Mouse (Mus musculus): Measurements from ENCODE around the gene Elk1. TPM values are rescaled to one million over a fixed set of nuclear protein-coding genes. Genes with fewer than 3 reads are reported as not detected.

The Elk1 gene
- polyA plus RNA-seq (2015; fragmentation: Nextera tagmentation; extraction: Ambion mirVana), result 5.2 and 5.7 TPM in 2 replicates

- Histone ChIP-seq H3K9ac (replicated peaks; ENCODE audit: low read depth) (peak within 1 kb of the TSS; percentile 46; the same call in 1 of the 2 replicates), H3K9me3 (ENCODE audit: low read length) (no peaks in the 10 kb centered on the region), H3K27ac (ENCODE audit: low read length) (peak within 1 kb of the TSS; percentile 43; the same call in 1 of the 2 replicates), H3K4me1 (ENCODE audit: insufficient read depth, low read depth, low read length) (no peaks in the 10 kb centered on the region), H3K4me2 (replicated peaks; ENCODE audit: low read depth, low read length) (peak within 1 kb of the TSS; percentile 52), H3K36me3 (ENCODE audit: insufficient read depth, low read length) (no peaks in the 10 kb centered on the region), H3K4me3 (ENCODE audit: low read depth, low read length) (peak within 1 kb of the TSS; percentile 60), H3K27me3 (replicated peaks; ENCODE audit: insufficient read depth, low read length) (no peaks in the 10 kb centered on the region)
- 10% methylated on average over 29 of the region's 30 CpGs for WGBS
- TF ChIP-seq CTCF (IDR thresholded peaks at IDR 0.05), result no peak
- TF ChIP-seq EP300 (IDR thresholded peaks at IDR 0.05), result no peak
- ATAC-seq (peak; percentile 98), DNase-seq (ENCODE audit: low spot score) (peak; percentile 96)
Observed at GRCm38 (mm10) chrX:20950191-20950880, at the start of gene Elk1. TSS of gene Elk1 (minus strand) at chrX:20950608.

- Histone ChIP-seq H3K9me3 (ENCODE audit: low read length) (no peaks in the 10 kb centered on the region), H3K9ac (replicated peaks; ENCODE audit: low read depth) (no peak overlapping the region), H3K4me1 (ENCODE audit: insufficient read depth, low read depth, low read length) (no peaks in the 10 kb centered on the region), H3K27me3 (replicated peaks; ENCODE audit: insufficient read depth, low read length) (no peaks in the 10 kb centered on the region), H3K27ac (ENCODE audit: low read length) (no peak overlapping the region), H3K4me3 (ENCODE audit: low read depth, low read length) (no peak overlapping the region), H3K36me3 (ENCODE audit: insufficient read depth, low read length) (no peaks in the 10 kb centered on the region), H3K4me2 (replicated peaks; ENCODE audit: low read depth, low read length) (no peak overlapping the region)
- DNase-seq (ENCODE audit: low spot score) (no peak), ATAC-seq (no peak)
- 50% methylated on average over 1 of the region's 1 CpGs for WGBS
- TF ChIP-seq CTCF (IDR thresholded peaks at IDR 0.05) (no peak), EP300 (IDR thresholded peaks at IDR 0.05) (no peak)
Observed at GRCm38 (mm10) chrX:20980901-20981300, 30.5 kb upstream of the Elk1 start.

- 13% methylated on average over 56 of the region's 57 CpGs for WGBS
- Histone ChIP-seq H3K4me3 (ENCODE audit: low read depth, low read length) (peak within 1 kb of the TSS; percentile 51), H3K27me3 (replicated peaks; ENCODE audit: insufficient read depth, low read length) (no peaks in the 10 kb centered on the region), H3K9me3 (ENCODE audit: low read length) (no peaks in the 10 kb centered on the region), H3K4me1 (ENCODE audit: insufficient read depth, low read depth, low read length) (no peaks in the 10 kb centered on the region), H3K9ac (replicated peaks; ENCODE audit: low read depth) (0 out of 2 replicates have a peak within 1 kb of the TSS, but pooled peaks have one; percentile 36), H3K36me3 (ENCODE audit: insufficient read depth, low read length) (no peaks in the 10 kb centered on the region), H3K27ac (ENCODE audit: low read length) (peak within 1 kb of the TSS; percentile 81), H3K4me2 (replicated peaks; ENCODE audit: low read depth, low read length) (peak within 1 kb of the TSS; percentile 42)
- TF ChIP-seq EP300 (IDR thresholded peaks at IDR 0.05), result peak; percentile 47
- TF ChIP-seq CTCF (IDR thresholded peaks at IDR 0.05), result peak; percentile 53
- peak; percentile 93 for DNase-seq (ENCODE audit: low spot score)
- ATAC-seq, result peak; percentile 97
Observed at GRCm38 (mm10) chrX:20961477-20962378, 11.3 kb upstream of the Elk1 start, which contains the start of gene Uxt. TSS of gene Uxt (minus strand) at chrX:20962017.

- no peaks in the 10 kb centered on the region for H3K9me3 ChIP-seq (ENCODE audit: low read length)
- H3K9ac ChIP-seq (replicated peaks; ENCODE audit: low read depth), result no peak overlapping the region
- H3K4me2 ChIP-seq (replicated peaks; ENCODE audit: low read depth, low read length), result no peak overlapping the region
- WGBS, result 20% methylated on average over 4 of the region's 4 CpGs
- ATAC-seq (no peak), DNase-seq (ENCODE audit: low spot score) (peak; percentile 51)
- H3K27ac ChIP-seq (ENCODE audit: low read length), result no peak overlapping the region
- H3K4me1 ChIP-seq (ENCODE audit: insufficient read depth, low read depth, low read length), result no peaks in the 10 kb centered on the region
- no peaks in the 10 kb centered on the region for H3K36me3 ChIP-seq (ENCODE audit: insufficient read depth, low read length)
- no peak overlapping the region for H3K4me3 ChIP-seq (ENCODE audit: low read depth, low read length)
- H3K27me3 ChIP-seq (replicated peaks; ENCODE audit: insufficient read depth, low read length), result no peaks in the 10 kb centered on the region
- TF ChIP-seq CTCF (IDR thresholded peaks at IDR 0.05), result peak; percentile 65
- no peak for TF ChIP-seq EP300 (IDR thresholded peaks at IDR 0.05)
Observed at GRCm38 (mm10) chrX:20946055-20946454, 4.4 kb downstream of the Elk1 start.

GRCm38 (mm10) chrX:20931963-20932362, 18.4 kb downstream of the Elk1 start:
- no peak overlapping the region for H3K27ac ChIP-seq (ENCODE audit: low read length)
- H3K9ac ChIP-seq (replicated peaks; ENCODE audit: low read depth), result no peak overlapping the region
- peak; percentile 29 for DNase-seq (ENCODE audit: low spot score)
- no peaks in the 10 kb centered on the region for H3K27me3 ChIP-seq (replicated peaks; ENCODE audit: insufficient read depth, low read length)
- no peak overlapping the region for H3K4me3 ChIP-seq (ENCODE audit: low read depth, low read length)
- no peak for ATAC-seq
- no peaks in the 10 kb centered on the region for H3K4me1 ChIP-seq (ENCODE audit: insufficient read depth, low read depth, low read length)
- no peaks in the 10 kb centered on the region for H3K36me3 ChIP-seq (ENCODE audit: insufficient read depth, low read length)
- TF ChIP-seq CTCF (IDR thresholded peaks at IDR 0.05) (no peak), EP300 (IDR thresholded peaks at IDR 0.05) (no peak)
- WGBS, result 86% methylated on average over 1 of the region's 1 CpGs
- H3K4me2 ChIP-seq (replicated peaks; ENCODE audit: low read depth, low read length), result no peak overlapping the region
- no peaks in the 10 kb centered on the region for H3K9me3 ChIP-seq (ENCODE audit: low read length)

GRCm38 (mm10) chrX:20931364-20931763, 19.0 kb downstream of the Elk1 start, which contains the start of gene Cfp:
TSS of gene Cfp (minus strand) at chrX:20931555.
- ATAC-seq, result no peak
- H3K9me3 ChIP-seq (ENCODE audit: low read length), result no peaks in the 10 kb centered on the region
- no peak within 1 kb of the TSS for H3K4me3 ChIP-seq (ENCODE audit: low read depth, low read length)
- peak; percentile 21 for DNase-seq (ENCODE audit: low spot score)
- H3K9ac ChIP-seq (replicated peaks; ENCODE audit: low read depth), result no peak within 1 kb of the TSS
- 67% methylated on average over 1 of the region's 1 CpGs for whole genome bisulfite sequencing
- no peak within 1 kb of the TSS for H3K27ac ChIP-seq (ENCODE audit: low read length)
- no peaks in the 10 kb centered on the region for H3K27me3 ChIP-seq (replicated peaks; ENCODE audit: insufficient read depth, low read length)
- TF ChIP-seq EP300 (IDR thresholded peaks at IDR 0.05) (no peak), CTCF (IDR thresholded peaks at IDR 0.05) (no peak)
- H3K4me1 ChIP-seq (ENCODE audit: insufficient read depth, low read depth, low read length), result no peaks in the 10 kb centered on the region
- no peaks in the 10 kb centered on the region for H3K36me3 ChIP-seq (ENCODE audit: insufficient read depth, low read length)
- H3K4me2 ChIP-seq (replicated peaks; ENCODE audit: low read depth, low read length), result no peak within 1 kb of the TSS
